9 mouse cellular contexts compared by ENCODE assay signal in genomic region chr3:129836051-129836697, GRCm38 (mm10). TPM values are rescaled to one million over a fixed set of nuclear protein-coding genes. Genes with fewer than 3 reads are reported as not detected.
DNase-seq lines count a peak whose midpoint lies in the region; ATAC-seq and TF ChIP-seq lines count a peak whose summit lies in the region.
"Had no signal": no experiment of that assay in that cellular context is flagged by ENCODE, and none has a peak within 500 bp of the region (broad histone marks: within the 10 kb centered on the region; RNA-seq: fewer than 3 reads in every experiment).

No protein-coding gene starts in this region.

- H3K27me3 ChIP-seq in embryonic facial prominence, embryonic 13.5 days, result no peaks in the 10 kb centered on the region
- H3K27me3 ChIP-seq in kidney, postnatal 0 days (ENCODE audit: insufficient read depth, low read length), result no peaks in the 10 kb centered on the region

- H3K9ac ChIP-seq in embryonic facial prominence, embryonic 13.5 days, result no peak overlapping the region
- H3K9ac ChIP-seq in kidney, postnatal 0 days (ENCODE audit: low read depth, low read length), result no peak overlapping the region

- peak; percentile 34 for TF ChIP-seq CTCF in kidney, postnatal 0 days (IDR thresholded peaks at IDR 0.05; ENCODE audit: low read depth)

- no peak overlapping the region for H3K27ac ChIP-seq in embryonic facial prominence, embryonic 13.5 days
- H3K27ac ChIP-seq in kidney, postnatal 0 days, result peak overlapping the region; percentile 88

- H3K4me1 ChIP-seq in embryonic facial prominence, embryonic 13.5 days, result no peaks in the 10 kb centered on the region
- H3K4me1 ChIP-seq in kidney, postnatal 0 days (replicated peaks; ENCODE audit: insufficient read depth, low read length), result no peaks in the 10 kb centered on the region

- 15% methylated on average over 11 of the region's 11 CpGs for WGBS in embryonic facial prominence, embryonic 13.5 days
- 12% methylated on average over 11 of the region's 11 CpGs for whole genome bisulfite sequencing in kidney, postnatal 0 days

- no peaks in the 10 kb centered on the region for H3K9me3 ChIP-seq in embryonic facial prominence, embryonic 13.5 days
- no peaks in the 10 kb centered on the region for H3K9me3 ChIP-seq in kidney, postnatal 0 days (replicated peaks; ENCODE audit: low read length)

- intact Hi-C loops in left cerebral cortex, postnatal 25 days (cut with DNase I), result no loop called here

- 0 out of 2 replicates have a peak, but pooled peaks have one; percentile 50 for ATAC-seq in embryonic facial prominence, embryonic 13.5 days (ENCODE audit: insufficient number of reproducible peaks, insufficient read depth, low FRiP score, low TSS enrichment, low read depth)
- peak; percentile 92 for ATAC-seq in kidney, postnatal 0 days (replicated peaks; ENCODE audit: low FRiP score, low read depth)

- no peaks in the 10 kb centered on the region for H3K36me3 ChIP-seq in embryonic facial prominence, embryonic 13.5 days
- H3K36me3 ChIP-seq in kidney, postnatal 0 days (ENCODE audit: insufficient read depth, low read length), result no peaks in the 10 kb centered on the region

- DNase-seq in adrenal gland, postnatal 14 days, result peak; percentile 18
- DNase-seq in adrenal gland, adult 18-20 months (ENCODE audit: low spot score in 2 of 2), result no peak
- DNase-seq in kidney, postnatal 0 days (ENCODE audit: low spot score), result peak; percentile 94
- DNase-seq in lung, postnatal 4 days, result peak; percentile 18 to 35
- no peak for DNase-seq in cerebellum, adult 11-12 months
- no peak for DNase-seq in left cerebral cortex, postnatal 25 days (ENCODE audit: low spot score in 2 of 2)
- DNase-seq in cerebellum, adult 9-11 months, result no peak

- peak overlapping the region; percentile 36 for H3K4me2 ChIP-seq in embryonic facial prominence, embryonic 13.5 days
- peak overlapping the region; percentile 42 for H3K4me2 ChIP-seq in kidney, postnatal 0 days (ENCODE audit: low read length)

- H3K4me3 ChIP-seq in embryonic facial prominence, embryonic 13.5 days, result no peak overlapping the region
- no peak overlapping the region for H3K4me3 ChIP-seq in kidney, postnatal 0 days (replicated peaks; ENCODE audit: low read depth, low read length)

RNA-seq across cellular contexts. Expression of gene Cfi, which starts 0.5 kb away (rescaled TPM):
- total RNA-seq in adrenal gland, postnatal 14 days (2021), result 3.5 and 67.6 TPM in 2 replicates
- under 1 TPM in 1 of 2 experiments, not detected in 1; 0.30 TPM for total RNA-seq in adrenal gland, adult 18-20 months (2021)
- 0.11 and 3.2 TPM in 2 replicates for polyA plus RNA-seq in embryonic facial prominence, embryonic 13.5 days (2015; fragmentation: Nextera tagmentation; extraction: Ambion mirVana)
- 27.3 and 27.4 TPM in 2 replicates for polyA plus RNA-seq in kidney, postnatal 0 days (2015; fragmentation: Nextera tagmentation; extraction: Ambion mirVana)
- total RNA-seq in left cerebral cortex, postnatal 25 days (2021), result not detected
- total RNA-seq: common myeloid progenitor, adult 5-6 weeks had no signal

RNA-seq across cellular contexts. Expression of gene Gar1, which starts 5.0 kb away (rescaled TPM):
- total RNA-seq in adrenal gland, postnatal 14 days (2021), result 67.1 and 89.6 TPM in 2 replicates
- total RNA-seq in adrenal gland, adult 18-20 months (2021), result 10 to 100 TPM; 55.6 to 57.8 TPM
- 63.7 and 90.1 TPM in 2 replicates for polyA plus RNA-seq in embryonic facial prominence, embryonic 13.5 days (2015; fragmentation: Nextera tagmentation; extraction: Ambion mirVana)
- 56.9 and 62.5 TPM in 2 replicates for polyA plus RNA-seq in kidney, postnatal 0 days (2015; fragmentation: Nextera tagmentation; extraction: Ambion mirVana)
- 10 to 100 TPM; 35.9 to 44.2 TPM for total RNA-seq in left cerebral cortex, postnatal 25 days (2021)

RNA-seq across cellular contexts. Expression of gene Rrh, which starts 13.8 kb away (rescaled TPM):
- total RNA-seq in adrenal gland, postnatal 14 days (2021), result 0.19 TPM in 1 of 2 replicates, not detected in the other
- total RNA-seq in adrenal gland, adult 18-20 months (2021), result not detected
- 0.23 and 0.38 TPM in 2 replicates for polyA plus RNA-seq in embryonic facial prominence, embryonic 13.5 days (2015; fragmentation: Nextera tagmentation; extraction: Ambion mirVana)
- polyA plus RNA-seq in kidney, postnatal 0 days (2015; fragmentation: Nextera tagmentation; extraction: Ambion mirVana), result 0.15 and 0.33 TPM in 2 replicates
- total RNA-seq in left cerebral cortex, postnatal 25 days (2021), result 1 to 10 TPM in 1 of 2 experiments, under 1 TPM in 1; 0.53 to 1.1 TPM

RNA-seq across cellular contexts. Expression of gene Lrit3, which starts 32.3 kb away (rescaled TPM):
- not detected in 2 replicates for total RNA-seq in adrenal gland, postnatal 14 days (2021)
- not detected for total RNA-seq in adrenal gland, adult 18-20 months (2021)
- polyA plus RNA-seq in embryonic facial prominence, embryonic 13.5 days (2015; fragmentation: Nextera tagmentation; extraction: Ambion mirVana), result not detected in 2 replicates
- polyA plus RNA-seq in kidney, postnatal 0 days (2015; fragmentation: Nextera tagmentation; extraction: Ambion mirVana), result 0.07 and 0.08 TPM in 2 replicates
- total RNA-seq in left cerebral cortex, postnatal 25 days (2021), result under 1 TPM in 1 of 2 experiments, not detected in 1; 0.18 TPM
- total RNA-seq: common myeloid progenitor, adult 5-6 weeks had no signal

RNA-seq across cellular contexts. Expression of gene Pla2g12a, which starts 42.2 kb away (rescaled TPM):
- 56.0 and 62.7 TPM in 2 replicates for total RNA-seq in adrenal gland, postnatal 14 days (2021)
- total RNA-seq in adrenal gland, adult 18-20 months (2021), result 10 to 100 TPM; 44.9 to 49.5 TPM
- polyA plus RNA-seq in embryonic facial prominence, embryonic 13.5 days (2015; fragmentation: Nextera tagmentation; extraction: Ambion mirVana), result 25.4 and 32.5 TPM in 2 replicates
- polyA plus RNA-seq in kidney, postnatal 0 days (2015; fragmentation: Nextera tagmentation; extraction: Ambion mirVana), result 55.4 and 57.1 TPM in 2 replicates
- 10 to 100 TPM; 15.4 to 18.9 TPM for total RNA-seq in left cerebral cortex, postnatal 25 days (2021)

Comparison
In these comparisons a context has a peak if more than half of its experiments do, and no peak if none do; other contexts are left out.
1. DNase-seq: peak in adrenal gland, postnatal 14 days (single experiment), kidney, postnatal 0 days (single experiment) and lung, postnatal 4 days (2 of 2); none in adrenal gland, adult 18-20 months (0 of 2), cerebellum, adult 11-12 months (single experiment), left cerebral cortex, postnatal 25 days (0 of 2) and cerebellum, adult 9-11 months (single experiment).